Mouse (Mus musculus) stomach, embryonic 15.5 days (tissue): ENCODE measurements around the gene Ercc6l2. TPM values are rescaled to one million over a fixed set of nuclear protein-coding genes. Genes with fewer than 3 reads are reported as not detected.
A peak's percentile ranks its signal among the peaks of the same experiment; 100 is the strongest.

ENCODE experiments used
- ATAC-seq: fragments of 200-750 bp; cut with Nextera tagmentation; 2 replicates; pipeline ENCODE4 v1.8.0; 2017; ENCODE audit warnings: low read depth, moderate number of reproducible peaks, moderate TSS enrichment; ENCODE audit not compliant: insufficient read depth, low FRiP score
- H3K27ac ChIP-seq: fragments of 300-500 bp; sonication (generic); 2 replicates; pipeline ENCODE4 v1.5.1; 2015; ENCODE audit warnings: mild to moderate bottlenecking, inconsistent platforms
- H3K27me3 ChIP-seq: fragments of 300-500 bp; sonication (generic); replicated peaks from 2 replicates; pipeline ENCODE4 v1.6.1; 2015; ENCODE audit warnings: inconsistent platforms
- H3K36me3 ChIP-seq: fragments of 300-500 bp; sonication (generic); 2 replicates; pipeline ENCODE4 v1.6.1; 2015; ENCODE audit warnings: inconsistent platforms
- H3K4me1 ChIP-seq: fragments of 300-500 bp; sonication (generic); 2 replicates; pipeline ENCODE4 v1.6.1; 2015; ENCODE audit warnings: inconsistent platforms
- H3K4me2 ChIP-seq: fragments of 300-500 bp; sonication (generic); 2 replicates; pipeline ENCODE4 v1.6.1; 2015; ENCODE audit warnings: mild to moderate bottlenecking, inconsistent platforms
- H3K4me3 ChIP-seq: fragments of 300-500 bp; sonication (generic); replicated peaks from 2 replicates; pipeline ENCODE4 v1.5.1; 2015; ENCODE audit warnings: inconsistent platforms
- H3K9ac ChIP-seq: fragments of 300-500 bp; sonication (generic); 2 replicates; pipeline ENCODE4 v1.6.1; 2015; ENCODE audit warnings: inconsistent platforms
- H3K9me3 ChIP-seq: fragments of 300-500 bp; sonication (generic); 2 replicates; pipeline ENCODE4 v1.6.1; 2016; ENCODE audit warnings: inconsistent platforms
- WGBS: fragments of 180-500 bp; shearing (Covaris S2); methylation state at CpG from one replicate; pipeline ENCODE4 v1.1.7; 2015; 5-methylcytosine and 5-hydroxymethylcytosine counted together
- polyA plus RNA-seq: library from polyadenylated mRNA; unstranded; fragments of >200 nt; fragmentation: Nextera tagmentation; extraction: Ambion mirVana; gene quantifications from 2 replicates; pipeline ENCODE4 v1.2.1, GENCODE M21; 2015

Gene Ercc6l2
- polyA plus RNA-seq, 1 experiment from 2014 or later, result 22.2 TPM

DNA sequence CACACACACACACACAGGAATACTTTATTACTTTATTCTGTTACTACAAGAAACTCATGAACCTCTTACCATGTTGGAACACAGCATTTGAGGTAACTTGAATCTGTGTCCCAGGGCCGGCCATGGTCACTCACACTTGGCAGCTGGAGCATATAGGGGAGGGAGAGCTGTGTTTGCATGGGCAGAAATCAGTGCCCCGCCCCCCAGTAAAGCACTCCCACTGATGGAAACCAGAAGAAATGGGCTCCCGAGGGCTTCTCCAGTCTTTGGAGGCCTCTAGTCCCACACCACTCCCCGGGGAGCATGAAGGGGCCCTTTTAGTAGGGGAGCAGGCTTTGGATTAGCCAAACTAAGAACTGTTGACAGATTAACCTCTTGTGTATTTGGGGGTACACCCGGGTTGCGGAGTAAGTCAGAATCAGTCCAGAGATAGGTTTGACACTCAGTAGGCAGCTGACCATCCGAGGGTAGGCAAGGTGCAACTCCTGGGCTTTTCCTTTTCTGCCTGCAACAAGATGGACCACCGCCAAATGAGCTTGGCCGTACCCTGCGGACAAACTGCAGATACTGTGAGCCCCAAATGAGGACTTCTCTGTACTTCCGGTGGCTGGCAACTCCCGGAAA, 85.8 kb downstream of the Ercc6l2 start:
- Histone ChIP-seq H3K4me1 (peaks cover 16% of the 10 kb centered on the region), H3K9me3 (no peaks in the 10 kb centered on the region), H3K36me3 (no peaks in the 10 kb centered on the region), H3K27ac (peak overlapping the region; percentile 69; the same call in 1 of the 2 replicates), H3K9ac (no peak overlapping the region), H3K4me2 (peak overlapping the region; percentile 56), H3K4me3 (peak overlapping the region; percentile 24; the same call in 1 of the 2 replicates), H3K27me3 (no peaks in the 10 kb centered on the region)
- 30% methylated on average over 12 of the region's 12 CpGs for WGBS
- no peak; the same call in 1 of the 2 replicates for ATAC-seq

DNA sequence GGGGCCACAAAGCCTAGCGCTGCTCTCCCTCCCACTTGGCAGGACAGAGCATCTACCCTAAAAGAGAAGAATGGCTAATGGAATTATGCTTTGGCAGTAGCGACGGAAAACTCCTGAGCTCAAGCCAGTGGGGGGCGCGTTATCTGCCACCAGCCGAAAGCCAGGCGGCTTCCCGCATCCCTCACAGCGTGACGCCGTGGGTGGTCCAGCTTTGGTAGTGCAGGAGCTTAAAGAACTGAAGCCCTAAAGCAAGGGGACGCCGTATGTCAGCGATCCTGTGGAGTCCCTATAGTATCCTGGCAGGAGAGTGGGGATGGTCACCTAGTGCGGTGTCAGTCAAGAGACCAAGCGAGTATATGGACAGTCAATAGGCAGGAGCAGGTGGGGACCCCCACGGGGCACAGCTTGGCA, 86.3 kb downstream of the Ercc6l2 start:
- Histone ChIP-seq H3K4me2 (peak overlapping the region; percentile 56), H3K27me3 (no peaks in the 10 kb centered on the region), H3K9ac (no peak overlapping the region), H3K27ac (peak overlapping the region; percentile 69; the same call in 1 of the 2 replicates), H3K36me3 (no peaks in the 10 kb centered on the region), H3K4me3 (peak overlapping the region; percentile 24), H3K9me3 (no peaks in the 10 kb centered on the region), H3K4me1 (peaks cover 16% of the 10 kb centered on the region)
- peak; percentile 27; the same call in 1 of the 2 replicates for ATAC-seq
- 14% methylated on average over 17 of the region's 17 CpGs for WGBS

GRCm38 (mm10) chr13:63901714-63902597, 86.9 kb downstream of the Ercc6l2 start:
- Histone ChIP-seq H3K36me3 (no peaks in the 10 kb centered on the region), H3K27ac (peak overlapping the region; percentile 69), H3K4me2 (peak overlapping the region; percentile 56), H3K9me3 (no peaks in the 10 kb centered on the region), H3K4me3 (peak overlapping the region; percentile 24), H3K9ac (0 out of 2 replicates have a peak overlapping the region, but pooled peaks have one; percentile 4), H3K27me3 (no peaks in the 10 kb centered on the region), H3K4me1 (peaks cover 16% of the 10 kb centered on the region)
- 26% methylated on average over 28 of the region's 28 CpGs for WGBS
- peak; percentile 74; the same call in 1 of the 2 replicates for ATAC-seq

GRCm38 (mm10) chr13:63906516-63906915, 91.5 kb downstream of the Ercc6l2 start:
- Histone ChIP-seq H3K9me3 (no peaks in the 10 kb centered on the region), H3K4me3 (no peak overlapping the region), H3K4me1 (peaks cover 7% of the 10 kb centered on the region), H3K36me3 (no peaks in the 10 kb centered on the region), H3K27ac (no peak overlapping the region), H3K4me2 (no peak overlapping the region), H3K9ac (no peak overlapping the region), H3K27me3 (no peaks in the 10 kb centered on the region)
- ATAC-seq, result no peak
- 81% methylated on average over 4 of the region's 4 CpGs for WGBS

GRCm38 (mm10) chr13:63907437-63907836, 92.4 kb downstream of the Ercc6l2 start:
- ATAC-seq, result no peak
- WGBS, result 50% methylated on average over 4 of the region's 4 CpGs
- no peaks in the 10 kb centered on the region for H3K9me3 ChIP-seq

GRCm38 (mm10) chr13:63910141-63910804, 95.2 kb downstream of the Ercc6l2 start:
- H3K4me1 ChIP-seq, result peaks cover 5% of the 10 kb centered on the region; the same call in 1 of the 2 replicates
- H3K4me2 ChIP-seq, result no peak overlapping the region
- no peaks in the 10 kb centered on the region for H3K27me3 ChIP-seq
- no peaks in the 10 kb centered on the region for H3K36me3 ChIP-seq
- H3K27ac ChIP-seq, result no peak overlapping the region; the same call in 1 of the 2 replicates
- no peak overlapping the region for H3K9ac ChIP-seq
- H3K4me3 ChIP-seq, result no peak overlapping the region
- no peak for ATAC-seq
- WGBS, result 47% methylated on average over 5 of the region's 5 CpGs
- no peaks in the 10 kb centered on the region for H3K9me3 ChIP-seq

More at GRCm38 (mm10) chr13:63907437-63907836, 92.4 kb downstream of the Ercc6l2 start:
- no peak overlapping the region for H3K4me2 ChIP-seq
- no peak overlapping the region for H3K9ac ChIP-seq
- H3K27me3 ChIP-seq, result no peaks in the 10 kb centered on the region
- H3K4me3 ChIP-seq, result no peak overlapping the region
- peaks cover 5% of the 10 kb centered on the region; the same call in 1 of the 2 replicates for H3K4me1 ChIP-seq
- no peaks in the 10 kb centered on the region for H3K36me3 ChIP-seq
- H3K27ac ChIP-seq, result no peak overlapping the region

- H3K27me3 ChIP-seq, result no peaks in the 10 kb centered on the region
- no peak for ATAC-seq
- 41% methylated on average over 3 of the region's 3 CpGs for WGBS
- H3K27ac ChIP-seq, result peak overlapping the region; percentile 44; the same call in 1 of the 2 replicates
- no peaks in the 10 kb centered on the region for H3K9me3 ChIP-seq
- H3K4me1 ChIP-seq, result peaks cover 8% of the 10 kb centered on the region; the same call in 1 of the 2 replicates
- H3K36me3 ChIP-seq, result no peaks in the 10 kb centered on the region
- no peak overlapping the region for H3K9ac ChIP-seq
- H3K4me2 ChIP-seq, result no peak overlapping the region
- H3K4me3 ChIP-seq, result no peak overlapping the region
These were observed 96.6 kb downstream of the Ercc6l2 start for GRCm38 (mm10) chr13:63911617-63912016.

- H3K4me1 ChIP-seq, result peaks cover 18% of the 10 kb centered on the region
- H3K27ac ChIP-seq, result no peak overlapping the region
- no peak overlapping the region for H3K9ac ChIP-seq
- H3K4me2 ChIP-seq, result no peak overlapping the region
- no peak for ATAC-seq
- no peak overlapping the region for H3K4me3 ChIP-seq
- no peaks in the 10 kb centered on the region for H3K36me3 ChIP-seq
- no peaks in the 10 kb centered on the region for H3K27me3 ChIP-seq
- H3K9me3 ChIP-seq, result no peaks in the 10 kb centered on the region
- 88% methylated on average over 6 of the region's 6 CpGs for WGBS
These were observed 98.1 kb downstream of the Ercc6l2 start for GRCm38 (mm10) chr13:63913136-63913535.

DNA sequence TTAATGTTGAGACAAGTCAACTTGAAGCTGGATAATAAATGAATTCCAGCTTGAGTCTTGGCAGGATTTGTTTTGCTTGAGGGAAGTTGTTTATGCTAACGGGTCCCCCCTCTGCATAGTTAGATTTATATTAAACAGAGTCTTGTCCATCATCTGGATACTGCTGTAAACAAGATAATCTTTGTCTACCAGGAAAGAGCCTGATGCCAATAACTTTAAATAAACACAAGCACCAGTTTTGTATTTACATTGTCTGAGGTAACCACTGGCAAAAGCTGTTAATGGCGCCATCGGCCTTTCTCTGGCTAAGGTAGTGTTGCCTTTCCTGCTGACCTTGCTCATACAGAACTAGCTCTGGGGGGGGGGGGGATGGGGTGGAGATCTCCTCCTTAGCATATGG, 100.1 kb downstream of the Ercc6l2 start:
- Histone ChIP-seq H3K27me3 (no peaks in the 10 kb centered on the region), H3K36me3 (no peaks in the 10 kb centered on the region), H3K4me3 (no peak overlapping the region), H3K9me3 (no peaks in the 10 kb centered on the region), H3K4me1 (peaks cover 32% of the 10 kb centered on the region), H3K4me2 (no peak overlapping the region), H3K27ac (peak overlapping the region; percentile 64; the same call in 1 of the 2 replicates), H3K9ac (no peak overlapping the region)
- ATAC-seq, result no peak
- WGBS, result 12% methylated on average over 3 of the region's 3 CpGs

DNA sequence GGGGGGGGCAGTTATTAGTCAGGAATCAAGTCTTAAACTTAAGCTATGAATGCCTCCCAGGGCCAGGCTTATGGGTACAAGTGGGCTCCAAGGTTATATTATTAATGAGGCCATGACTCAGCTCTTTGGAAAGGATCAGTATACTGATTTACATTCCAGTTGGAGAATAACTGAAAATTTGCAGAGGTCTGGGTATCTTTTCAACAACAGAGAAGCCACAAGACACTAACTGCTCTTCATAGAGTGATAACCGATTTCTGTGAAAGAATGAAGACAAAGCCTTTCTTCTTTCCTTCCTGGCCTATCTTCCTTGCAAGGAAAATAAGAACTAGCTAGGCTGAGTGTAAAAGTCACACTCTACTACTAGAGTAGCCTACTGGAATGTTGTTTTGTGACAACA, 100.6 kb downstream of the Ercc6l2 start:
- WGBS, result 49% methylated on average over 1 of the region's 1 CpGs

GRCm38 (mm10) chr13:63916568-63916967, 101.5 kb downstream of the Ercc6l2 start:
- ATAC-seq, result no peak
- no peaks in the 10 kb centered on the region for H3K27me3 ChIP-seq
- 71% methylated on average over 8 of the region's 8 CpGs for WGBS
- no peaks in the 10 kb centered on the region for H3K9me3 ChIP-seq
- no peak overlapping the region for H3K4me3 ChIP-seq
- H3K36me3 ChIP-seq, result no peaks in the 10 kb centered on the region
- H3K4me2 ChIP-seq, result no peak overlapping the region
- peaks cover 32% of the 10 kb centered on the region for H3K4me1 ChIP-seq
- H3K9ac ChIP-seq, result no peak overlapping the region
- H3K27ac ChIP-seq, result peak overlapping the region; percentile 93

More for the DNA sequence above, 100.6 kb downstream of the Ercc6l2 start:
- Histone ChIP-seq H3K27ac (peak overlapping the region; percentile 64), H3K4me1 (peaks cover 32% of the 10 kb centered on the region), H3K27me3 (no peaks in the 10 kb centered on the region), H3K36me3 (no peaks in the 10 kb centered on the region), H3K4me3 (no peak overlapping the region), H3K9me3 (no peaks in the 10 kb centered on the region), H3K4me2 (no peak overlapping the region), H3K9ac (no peak overlapping the region)
- ATAC-seq, result no peak
